Mouse (Mus musculus) liver, embryonic 14.5 days (tissue): ENCODE results near the gene Evc.

Experiments used
- CTCF ChIP-seq: IDR thresholded peaks from 2 replicates; pipeline ENCODE4 v1.5.1; 2016; ENCODE audit warnings: antibody characterized with exemption, low read depth, control low read depth
- EP300 ChIP-seq: IDR thresholded peaks from 2 replicates; pipeline ENCODE4 v1.6.1; 2016; ENCODE audit warnings: antibody characterized with exemption, low read depth

GRCm38 (mm10) chr5:37254523-37254922 lies 82.2 kb downstream of the Evc start:
- no peak for TF ChIP-seq EP300
- TF ChIP-seq CTCF: no peak
